Mouse (Mus musculus): ENCODE measurements around the gene Gm15155. TPM values are rescaled to one million over a fixed set of nuclear protein-coding genes. Genes with fewer than 3 reads are reported as not detected.
"Not testable (repeated sequence)": the region's sequence is repeated elsewhere in the genome, so short reads cannot be mapped to it uniquely, and the experiment has no call there.

The Gm15155 gene
- polyA plus RNA-seq, 1 experiment from 2014 or later = not detected

- H3K4me3 ChIP-seq (replicated peaks) = no peak overlapping the region
- H3K4me1 ChIP-seq (replicated peaks) = no peaks in the 10 kb centered on the region
- no peak for ATAC-seq
- no peak overlapping the region for H3K9ac ChIP-seq
- no peaks in the 10 kb centered on the region for H3K27me3 ChIP-seq (replicated peaks)
- no peaks in the 10 kb centered on the region for H3K36me3 ChIP-seq
- H3K9me3 ChIP-seq = no peaks in the 10 kb centered on the region
- no peak overlapping the region for H3K4me2 ChIP-seq (replicated peaks)
- H3K27ac ChIP-seq = no peak overlapping the region
Measured at GRCm38 (mm10) chrX:156171587-156171986, 547.0 kb downstream of the Gm15155 start.

- H3K4me3 ChIP-seq (replicated peaks); H3K27me3 ChIP-seq (replicated peaks); H3K4me2 ChIP-seq (replicated peaks); ATAC-seq; H3K9me3 ChIP-seq; H3K4me1 ChIP-seq (replicated peaks); H3K9ac ChIP-seq; H3K36me3 ChIP-seq; H3K27ac ChIP-seq: not testable (repeated sequence)
Measured at GRCm38 (mm10) chrX:156303806-156304205, 679.3 kb downstream of the Gm15155 start.

Other genes with a start within 250 kb of the Gm15155 start
- 0.91 and 1.0 TPM in 2 replicates for gene Ptchd1, start 927 bp upstream of the Gm15155 start, polyA plus RNA-seq (2015; fragmentation: Nextera tagmentation; extraction: Ambion mirVana)

Data from intestine, embryonic 15.5 days (tissue).